Mouse (Mus musculus): Measurements from ENCODE around the gene Ablim2. TPM values are rescaled to one million over a fixed set of nuclear protein-coding genes. Genes with fewer than 3 reads are reported as not detected.

Gene Ablim2
- polyA plus RNA-seq, 1 experiment from 2014 or later, result 5.7 TPM

GRCm38 (mm10) chr5:35773274-35774136 lies 15.8 kb downstream of the Ablim2 start:
- Histone ChIP-seq H3K4me1 (ENCODE audit: control insufficient read depth, insufficient read depth, low read length) (peaks cover 16% of the 10 kb centered on the region), H3K27me3 (replicated peaks; ENCODE audit: control insufficient read depth, insufficient read depth, low read length) (no peaks in the 10 kb centered on the region), H3K4me3 (ENCODE audit: low read length) (no peak overlapping the region), H3K9ac (ENCODE audit: low read depth, low read length) (no peak overlapping the region), H3K36me3 (ENCODE audit: control insufficient read depth, insufficient read depth, low read length) (no peaks in the 10 kb centered on the region), H3K9me3 (ENCODE audit: control insufficient read depth, low read length) (no peaks in the 10 kb centered on the region), H3K27ac (ENCODE audit: low read length) (no peak overlapping the region), H3K4me2 (ENCODE audit: low read depth, low read length) (no peak overlapping the region)
- no peak for ATAC-seq
- WGBS, result 63% methylated on average over 13 of the region's 13 CpGs

GRCm38 (mm10) chr5:35774137-35774424 lies 16.4 kb downstream of the Ablim2 start:
- peaks cover 16% of the 10 kb centered on the region for H3K4me1 ChIP-seq (ENCODE audit: control insufficient read depth, insufficient read depth, low read length)
- no peak overlapping the region for H3K4me2 ChIP-seq (ENCODE audit: low read depth, low read length)
- no peak overlapping the region for H3K9ac ChIP-seq (ENCODE audit: low read depth, low read length)
- H3K27ac ChIP-seq (ENCODE audit: low read length), result no peak overlapping the region
- 38% methylated on average over 6 of the region's 6 CpGs for WGBS
- ATAC-seq, result no peak
- no peak overlapping the region for H3K4me3 ChIP-seq (ENCODE audit: low read length)
- H3K36me3 ChIP-seq (ENCODE audit: control insufficient read depth, insufficient read depth, low read length), result no peaks in the 10 kb centered on the region
- H3K27me3 ChIP-seq (replicated peaks; ENCODE audit: control insufficient read depth, insufficient read depth, low read length), result no peaks in the 10 kb centered on the region
- no peaks in the 10 kb centered on the region for H3K9me3 ChIP-seq (ENCODE audit: control insufficient read depth, low read length)

- ATAC-seq, result no peak
- H3K4me1 ChIP-seq (ENCODE audit: control insufficient read depth, insufficient read depth, low read length), result peaks cover 10% of the 10 kb centered on the region
- WGBS, result 65% methylated on average over 3 of the region's 3 CpGs
- no peaks in the 10 kb centered on the region for H3K36me3 ChIP-seq (ENCODE audit: control insufficient read depth, insufficient read depth, low read length)
- no peaks in the 10 kb centered on the region for H3K27me3 ChIP-seq (replicated peaks; ENCODE audit: control insufficient read depth, insufficient read depth, low read length)
- no peak overlapping the region for H3K9ac ChIP-seq (ENCODE audit: low read depth, low read length)
- 0 out of 2 replicates have a peak overlapping the region, but pooled peaks have one; percentile 6 for H3K27ac ChIP-seq (ENCODE audit: low read length)
- H3K4me3 ChIP-seq (ENCODE audit: low read length), result no peak overlapping the region
- no peak overlapping the region for H3K4me2 ChIP-seq (ENCODE audit: low read depth, low read length)
- no peaks in the 10 kb centered on the region; the same call in 1 of the 2 replicates for H3K9me3 ChIP-seq (ENCODE audit: control insufficient read depth, low read length)
These were observed 23.4 kb downstream of the Ablim2 start for GRCm38 (mm10) chr5:35781116-35781515.

GRCm38 (mm10) chr5:35782648-35783180 lies 25.0 kb downstream of the Ablim2 start:
- no peaks in the 10 kb centered on the region; the same call in 1 of the 2 replicates for H3K9me3 ChIP-seq (ENCODE audit: control insufficient read depth, low read length)
- WGBS, result 53% methylated on average over 10 of the region's 10 CpGs
- peak; percentile 63; the same call in 1 of the 2 replicates for ATAC-seq
- no peak overlapping the region for H3K27ac ChIP-seq (ENCODE audit: low read length)
- H3K4me3 ChIP-seq (ENCODE audit: low read length), result no peak overlapping the region
- no peak overlapping the region for H3K4me2 ChIP-seq (ENCODE audit: low read depth, low read length)
- peaks cover 10% of the 10 kb centered on the region for H3K4me1 ChIP-seq (ENCODE audit: control insufficient read depth, insufficient read depth, low read length)
- no peaks in the 10 kb centered on the region for H3K27me3 ChIP-seq (replicated peaks; ENCODE audit: control insufficient read depth, insufficient read depth, low read length)
- no peaks in the 10 kb centered on the region for H3K36me3 ChIP-seq (ENCODE audit: control insufficient read depth, insufficient read depth, low read length)
- H3K9ac ChIP-seq (ENCODE audit: low read depth, low read length), result no peak overlapping the region

- Histone ChIP-seq H3K36me3 (ENCODE audit: control insufficient read depth, insufficient read depth, low read length) (no peaks in the 10 kb centered on the region), H3K4me2 (ENCODE audit: low read depth, low read length) (no peak overlapping the region), H3K27ac (ENCODE audit: low read length) (no peak overlapping the region), H3K27me3 (replicated peaks; ENCODE audit: control insufficient read depth, insufficient read depth, low read length) (no peaks in the 10 kb centered on the region), H3K9me3 (ENCODE audit: control insufficient read depth, low read length) (no peaks in the 10 kb centered on the region; the same call in 1 of the 2 replicates), H3K9ac (ENCODE audit: low read depth, low read length) (no peak overlapping the region), H3K4me1 (ENCODE audit: control insufficient read depth, insufficient read depth, low read length) (peaks cover 8% of the 10 kb centered on the region; the same call in 1 of the 2 replicates), H3K4me3 (ENCODE audit: low read length) (no peak overlapping the region)
- no peak for ATAC-seq
- WGBS, result 61% methylated on average over 7 of the region's 7 CpGs
These were observed 28.2 kb downstream of the Ablim2 start for GRCm38 (mm10) chr5:35785853-35786252.

- Histone ChIP-seq H3K9me3 (ENCODE audit: control insufficient read depth, low read length) (no peaks in the 10 kb centered on the region; the same call in 1 of the 2 replicates), H3K4me3 (ENCODE audit: low read length) (no peak overlapping the region), H3K4me1 (ENCODE audit: control insufficient read depth, insufficient read depth, low read length) (peaks cover 12% of the 10 kb centered on the region; the same call in 1 of the 2 replicates), H3K27ac (ENCODE audit: low read length) (no peak overlapping the region), H3K36me3 (ENCODE audit: control insufficient read depth, insufficient read depth, low read length) (no peaks in the 10 kb centered on the region), H3K4me2 (ENCODE audit: low read depth, low read length) (no peak overlapping the region), H3K27me3 (replicated peaks; ENCODE audit: control insufficient read depth, insufficient read depth, low read length) (no peaks in the 10 kb centered on the region), H3K9ac (ENCODE audit: low read depth, low read length) (no peak overlapping the region)
- 85% methylated on average over 12 of the region's 12 CpGs for WGBS
- no peak for ATAC-seq
These were observed 30.2 kb downstream of the Ablim2 start for GRCm38 (mm10) chr5:35787847-35788246.

GRCm38 (mm10) chr5:35788719-35789118 lies 31.0 kb downstream of the Ablim2 start:
- no peaks in the 10 kb centered on the region for H3K36me3 ChIP-seq (ENCODE audit: control insufficient read depth, insufficient read depth, low read length)
- no peak overlapping the region for H3K27ac ChIP-seq (ENCODE audit: low read length)
- no peak overlapping the region for H3K9ac ChIP-seq (ENCODE audit: low read depth, low read length)
- peaks cover 10% of the 10 kb centered on the region; the same call in 1 of the 2 replicates for H3K4me1 ChIP-seq (ENCODE audit: control insufficient read depth, insufficient read depth, low read length)
- no peak for ATAC-seq
- no peak overlapping the region for H3K4me3 ChIP-seq (ENCODE audit: low read length)
- no peak overlapping the region for H3K4me2 ChIP-seq (ENCODE audit: low read depth, low read length)
- no peaks in the 10 kb centered on the region for H3K27me3 ChIP-seq (replicated peaks; ENCODE audit: control insufficient read depth, insufficient read depth, low read length)
- no peaks in the 10 kb centered on the region; the same call in 1 of the 2 replicates for H3K9me3 ChIP-seq (ENCODE audit: control insufficient read depth, low read length)
- 81% methylated on average over 6 of the region's 6 CpGs for WGBS

- H3K4me2 ChIP-seq (ENCODE audit: low read depth, low read length), result no peak overlapping the region
- no peaks in the 10 kb centered on the region for H3K9me3 ChIP-seq (ENCODE audit: control insufficient read depth, low read length)
- H3K4me1 ChIP-seq (ENCODE audit: control insufficient read depth, insufficient read depth, low read length), result peaks cover 10% of the 10 kb centered on the region; the same call in 1 of the 2 replicates
- WGBS, result 67% methylated on average over 3 of the region's 3 CpGs
- no peak overlapping the region for H3K27ac ChIP-seq (ENCODE audit: low read length)
- no peak overlapping the region for H3K9ac ChIP-seq (ENCODE audit: low read depth, low read length)
- H3K4me3 ChIP-seq (ENCODE audit: low read length), result no peak overlapping the region
- ATAC-seq, result no peak
- no peaks in the 10 kb centered on the region for H3K27me3 ChIP-seq (replicated peaks; ENCODE audit: control insufficient read depth, insufficient read depth, low read length)
- H3K36me3 ChIP-seq (ENCODE audit: control insufficient read depth, insufficient read depth, low read length), result no peaks in the 10 kb centered on the region
These were observed 32.0 kb downstream of the Ablim2 start for GRCm38 (mm10) chr5:35789697-35790096.

GRCm38 (mm10) chr5:35790387-35791065 lies 32.8 kb downstream of the Ablim2 start:
- 40% methylated on average over 10 of the region's 10 CpGs for WGBS
- Histone ChIP-seq H3K4me1 (ENCODE audit: control insufficient read depth, insufficient read depth, low read length) (peaks cover 10% of the 10 kb centered on the region), H3K4me2 (ENCODE audit: low read depth, low read length) (no peak overlapping the region), H3K27ac (ENCODE audit: low read length) (no peak overlapping the region), H3K9me3 (ENCODE audit: control insufficient read depth, low read length) (no peaks in the 10 kb centered on the region), H3K9ac (ENCODE audit: low read depth, low read length) (no peak overlapping the region), H3K4me3 (ENCODE audit: low read length) (no peak overlapping the region), H3K36me3 (ENCODE audit: control insufficient read depth, insufficient read depth, low read length) (no peaks in the 10 kb centered on the region), H3K27me3 (replicated peaks; ENCODE audit: control insufficient read depth, insufficient read depth, low read length) (no peaks in the 10 kb centered on the region)
- peak; percentile 64 for ATAC-seq

Measured in intestine, embryonic 16.5 days (tissue).